Mouse (Mus musculus): ENCODE data around the gene Agtr1a. TPM values are rescaled to one million over a fixed set of nuclear protein-coding genes. Genes with fewer than 3 reads are reported as not detected.

Gene Agtr1a
- polyA plus RNA-seq, 1 experiment = not detected

- Histone ChIP-seq H3K4me3 (no peak overlapping the region), H3K36me3 (ENCODE audit: control insufficient read depth, insufficient read depth) (no peaks in the 10 kb centered on the region), H3ac (ENCODE audit: control insufficient read depth, insufficient read length) (no peak overlapping the region), H3K4me2 (ENCODE audit: low read depth) (no peak overlapping the region), H3K79me2 (ENCODE audit: control insufficient read depth, insufficient read depth) (no peaks in the 10 kb centered on the region), H3K27me3 (ENCODE audit: control insufficient read depth, insufficient read depth, insufficient read length) (peaks cover 8% of the 10 kb centered on the region)
- TF ChIP-seq E2F4 (IDR thresholded peaks at IDR 0.05; ENCODE audit: insufficient read depth) (no peak), POLR2AphosphoS2 (IDR thresholded peaks at IDR 0.05; ENCODE audit: insufficient read length, low read depth) (no peak), USF1 (IDR thresholded peaks at IDR 0.05; ENCODE audit: low read depth) (no peak), CEBPB (IDR thresholded peaks at IDR 0.05; ENCODE audit: insufficient read depth, poor library complexity, severe bottlenecking) (no peak), MYOG (IDR thresholded peaks at IDR 0.05; ENCODE audit: control insufficient read depth in 1 of 3, insufficient read depth in 1 of 3, insufficient read length in 2 of 3, low read depth in 2 of 3) (no peak), MYOD1 (IDR thresholded peaks at IDR 0.05; ENCODE audit: control insufficient read depth in 1 of 3, insufficient read length in 2 of 3, low read depth in 2 of 3) (no peak)
Observed at GRCm38 (mm10) chr13:30351966-30352365, 15.7 kb downstream of the Agtr1a start.

- no peak overlapping the region for H3K4me2 ChIP-seq (ENCODE audit: low read depth)
- no peak for TF ChIP-seq TCF3 (IDR thresholded peaks at IDR 0.05; ENCODE audit: insufficient read length, low read depth)
- TF ChIP-seq USF1 (IDR thresholded peaks at IDR 0.05; ENCODE audit: low read depth) = no peak
- peaks cover 8% of the 10 kb centered on the region for H3K27me3 ChIP-seq (ENCODE audit: control insufficient read depth, insufficient read depth, insufficient read length)
- no peak overlapping the region for H3ac ChIP-seq (ENCODE audit: control insufficient read depth, insufficient read length)
- H3K36me3 ChIP-seq (ENCODE audit: control insufficient read depth, insufficient read depth) = no peaks in the 10 kb centered on the region
- no peaks in the 10 kb centered on the region for H3K79me2 ChIP-seq (ENCODE audit: control insufficient read depth, insufficient read depth)
- no peak overlapping the region for H3K4me3 ChIP-seq
Observed at GRCm38 (mm10) chr13:30354991-30355580, 18.8 kb downstream of the Agtr1a start.

- H3K4me3 ChIP-seq = no peak overlapping the region
- H3K36me3 ChIP-seq (ENCODE audit: control insufficient read depth, insufficient read depth) = no peaks in the 10 kb centered on the region
- TF ChIP-seq TCF12 (IDR thresholded peaks at IDR 0.05; ENCODE audit: insufficient read depth, poor library complexity, severe bottlenecking) = no peak
- TF ChIP-seq CEBPB (IDR thresholded peaks at IDR 0.05; ENCODE audit: insufficient read depth, poor library complexity, severe bottlenecking) = no peak
- no peak for TF ChIP-seq E2F4 (IDR thresholded peaks at IDR 0.05; ENCODE audit: insufficient read depth)
- TF ChIP-seq TCF3 (IDR thresholded peaks at IDR 0.05; ENCODE audit: insufficient read length, low read depth) = no peak
- no peak for TF ChIP-seq POLR2A (IDR thresholded peaks at IDR 0.05; ENCODE audit: insufficient read length, low read depth)
- TF ChIP-seq POLR2AphosphoS2 (IDR thresholded peaks at IDR 0.05; ENCODE audit: insufficient read length, low read depth) = no peak
- no peak for TF ChIP-seq SRF (IDR thresholded peaks at IDR 0.05; ENCODE audit: control insufficient read depth, insufficient read length, low read depth)
- no peak for TF ChIP-seq MYOD1 (IDR thresholded peaks at IDR 0.05; ENCODE audit: control insufficient read depth in 1 of 3, insufficient read length in 2 of 3, low read depth in 2 of 3)
- no peak for TF ChIP-seq USF1 (IDR thresholded peaks at IDR 0.05; ENCODE audit: low read depth)
- no peak for TF ChIP-seq MAX (IDR thresholded peaks at IDR 0.05; ENCODE audit: low read depth)
- TF ChIP-seq REST (IDR thresholded peaks at IDR 0.05; ENCODE audit: insufficient read depth, insufficient read length) = no peak
- TF ChIP-seq MYOG (IDR thresholded peaks at IDR 0.05; ENCODE audit: control insufficient read depth in 1 of 3, insufficient read depth in 1 of 3, insufficient read length in 2 of 3, low read depth in 2 of 3) = no peak
- peaks cover 14% of the 10 kb centered on the region for H3K27me3 ChIP-seq (ENCODE audit: control insufficient read depth, insufficient read depth, insufficient read length)
- no peak overlapping the region for H3K4me2 ChIP-seq (ENCODE audit: low read depth)
- no peak overlapping the region for H3ac ChIP-seq (ENCODE audit: control insufficient read depth, insufficient read length)
- no peaks in the 10 kb centered on the region for H3K79me2 ChIP-seq (ENCODE audit: control insufficient read depth, insufficient read depth)
Observed at GRCm38 (mm10) chr13:30355979-30356378, 19.7 kb downstream of the Agtr1a start.

- no peak overlapping the region for H3K4me3 ChIP-seq
Observed at GRCm38 (mm10) chr13:30358456-30359168, 22.4 kb downstream of the Agtr1a start.

GRCm38 (mm10) chr13:30359886-30360285 lies 23.6 kb downstream of the Agtr1a start:
- H3K4me2 ChIP-seq (ENCODE audit: low read depth) = no peak overlapping the region
- H3K4me3 ChIP-seq = no peak overlapping the region
- no peaks in the 10 kb centered on the region for H3K36me3 ChIP-seq (ENCODE audit: control insufficient read depth, insufficient read depth)
- peaks cover 16% of the 10 kb centered on the region for H3K27me3 ChIP-seq (ENCODE audit: control insufficient read depth, insufficient read depth, insufficient read length)
- no peaks in the 10 kb centered on the region for H3K79me2 ChIP-seq (ENCODE audit: control insufficient read depth, insufficient read depth)
- H3ac ChIP-seq (ENCODE audit: control insufficient read depth, insufficient read length) = no peak overlapping the region
- no peak for TF ChIP-seq REST (IDR thresholded peaks at IDR 0.05; ENCODE audit: insufficient read depth, insufficient read length)
- TF ChIP-seq POLR2AphosphoS2 (IDR thresholded peaks at IDR 0.05; ENCODE audit: insufficient read length, low read depth) = no peak
- TF ChIP-seq MYOD1 (IDR thresholded peaks at IDR 0.05; ENCODE audit: control insufficient read depth in 1 of 3, insufficient read length in 2 of 3, low read depth in 2 of 3) = no peak
- no peak for TF ChIP-seq POLR2A (IDR thresholded peaks at IDR 0.05; ENCODE audit: insufficient read length, low read depth)
- TF ChIP-seq MYOG (IDR thresholded peaks at IDR 0.05; ENCODE audit: control insufficient read depth in 1 of 3, insufficient read depth in 1 of 3, insufficient read length in 2 of 3, low read depth in 2 of 3) = no peak
- no peak for TF ChIP-seq USF1 (IDR thresholded peaks at IDR 0.05; ENCODE audit: low read depth)
- no peak for TF ChIP-seq MAX (IDR thresholded peaks at IDR 0.05; ENCODE audit: low read depth)
- TF ChIP-seq SRF (IDR thresholded peaks at IDR 0.05; ENCODE audit: control insufficient read depth, insufficient read length, low read depth) = no peak
- TF ChIP-seq TCF12 (IDR thresholded peaks at IDR 0.05; ENCODE audit: insufficient read depth, poor library complexity, severe bottlenecking) = no peak
- no peak for TF ChIP-seq TCF3 (IDR thresholded peaks at IDR 0.05; ENCODE audit: insufficient read length, low read depth)
- TF ChIP-seq E2F4 (IDR thresholded peaks at IDR 0.05; ENCODE audit: insufficient read depth) = no peak
- TF ChIP-seq CEBPB (IDR thresholded peaks at IDR 0.05; ENCODE audit: insufficient read depth, poor library complexity, severe bottlenecking) = no peak

More at GRCm38 (mm10) chr13:30358456-30359168, 22.4 kb downstream of the Agtr1a start:
- Histone ChIP-seq H3K27me3 (ENCODE audit: control insufficient read depth, insufficient read depth, insufficient read length) (peaks cover 17% of the 10 kb centered on the region), H3K4me2 (ENCODE audit: low read depth) (no peak overlapping the region), H3K36me3 (ENCODE audit: control insufficient read depth, insufficient read depth) (no peaks in the 10 kb centered on the region), H3K79me2 (ENCODE audit: control insufficient read depth, insufficient read depth) (no peaks in the 10 kb centered on the region), H3ac (ENCODE audit: control insufficient read depth, insufficient read length) (no peak overlapping the region)
- TF ChIP-seq POLR2A (IDR thresholded peaks at IDR 0.05; ENCODE audit: insufficient read length, low read depth) = no peak
- no peak for TF ChIP-seq MYOG (IDR thresholded peaks at IDR 0.05; ENCODE audit: control insufficient read depth in 1 of 3, insufficient read depth in 1 of 3, insufficient read length in 2 of 3, low read depth in 2 of 3)
- TF ChIP-seq E2F4 (IDR thresholded peaks at IDR 0.05; ENCODE audit: insufficient read depth) = no peak
- no peak for TF ChIP-seq TCF12 (IDR thresholded peaks at IDR 0.05; ENCODE audit: insufficient read depth, poor library complexity, severe bottlenecking)
- TF ChIP-seq SRF (IDR thresholded peaks at IDR 0.05; ENCODE audit: control insufficient read depth, insufficient read length, low read depth) = no peak
- TF ChIP-seq MAX (IDR thresholded peaks at IDR 0.05; ENCODE audit: low read depth) = no peak
- TF ChIP-seq USF1 (IDR thresholded peaks at IDR 0.05; ENCODE audit: low read depth) = no peak
- TF ChIP-seq TCF3 (IDR thresholded peaks at IDR 0.05; ENCODE audit: insufficient read length, low read depth) = no peak
- no peak for TF ChIP-seq POLR2AphosphoS2 (IDR thresholded peaks at IDR 0.05; ENCODE audit: insufficient read length, low read depth)
- no peak for TF ChIP-seq MYOD1 (IDR thresholded peaks at IDR 0.05; ENCODE audit: control insufficient read depth in 1 of 3, insufficient read length in 2 of 3, low read depth in 2 of 3)
- TF ChIP-seq REST (IDR thresholded peaks at IDR 0.05; ENCODE audit: insufficient read depth, insufficient read length) = no peak
- TF ChIP-seq CEBPB (IDR thresholded peaks at IDR 0.05; ENCODE audit: insufficient read depth, poor library complexity, severe bottlenecking) = no peak

All from myocyte (in vitro differentiated cells).